Mouse (Mus musculus): ENCODE measurements around the gene Wdr76. TPM values are rescaled to one million over a fixed set of nuclear protein-coding genes. Genes with fewer than 3 reads are reported as not detected.
"Not testable (repeated sequence)": the region's sequence is repeated elsewhere in the genome, so short reads cannot be mapped to it uniquely, and the experiment has no call there.

The Wdr76 gene
- polyA plus RNA-seq, 1 experiment from 2014 or later: 10.5 TPM

DNA sequence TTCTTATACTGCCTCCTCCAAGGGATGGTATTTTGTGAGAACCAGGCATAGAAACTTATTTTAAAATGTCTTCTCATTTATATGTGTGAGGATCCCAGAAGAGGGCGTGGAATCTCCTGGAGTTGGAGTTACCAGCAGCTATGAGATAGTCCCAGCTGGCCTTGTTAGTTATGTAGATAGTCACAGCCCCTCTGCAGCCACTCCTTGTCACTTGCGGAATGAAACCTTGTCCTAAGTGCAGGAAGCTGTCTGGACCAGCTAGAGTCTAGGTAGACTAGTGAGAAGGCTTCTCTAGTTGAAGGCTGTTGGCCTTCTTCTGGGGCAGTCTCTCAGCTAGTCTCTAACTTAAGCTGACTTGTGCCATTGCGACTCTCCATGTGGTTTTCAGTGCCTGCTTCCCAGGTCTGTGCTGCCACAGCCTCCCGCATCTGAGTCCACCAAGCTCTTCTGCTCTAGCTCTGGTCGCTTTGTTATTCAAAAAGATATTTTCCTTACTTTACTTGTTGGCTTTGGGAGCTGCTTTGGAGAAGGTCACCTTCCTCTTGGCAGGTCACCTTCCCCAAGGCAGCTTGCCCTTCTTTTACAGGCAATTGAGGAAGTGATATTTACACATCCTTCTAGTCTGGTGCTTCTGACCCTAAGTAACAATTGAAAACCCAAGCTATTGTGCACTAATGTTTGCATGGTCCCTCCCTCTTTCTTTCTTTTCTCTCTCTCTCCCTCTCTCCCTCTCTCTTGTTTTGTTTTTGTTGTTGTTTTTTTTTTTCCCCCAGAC, 6.7 kb downstream of the Wdr76 start:
- H3K27me3 ChIP-seq (ENCODE audit: control insufficient read depth, insufficient read depth, low read length); H3K4me2 ChIP-seq (ENCODE audit: low read depth): not testable (repeated sequence)
- 96% methylated on average over 4 of the region's 5 CpGs for WGBS

DNA sequence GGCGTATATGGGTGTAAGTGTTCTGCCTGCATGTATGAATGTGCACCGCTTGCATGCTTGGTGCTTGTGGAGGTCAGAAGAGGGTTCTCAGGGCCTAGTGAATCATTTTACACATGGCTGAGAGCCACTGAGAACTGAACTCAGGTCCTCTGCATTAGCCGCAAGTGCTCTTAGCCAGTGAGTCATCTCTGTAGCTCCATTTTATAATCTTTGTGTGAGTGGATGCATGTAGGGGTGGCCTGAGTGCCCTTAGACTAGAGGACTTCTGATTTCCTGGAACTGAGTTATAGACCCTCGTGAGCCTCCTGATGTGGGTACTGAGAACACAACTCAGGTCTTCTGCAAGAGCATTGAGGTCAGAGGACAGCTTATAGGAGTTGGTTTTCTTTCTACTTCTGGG, 7.7 kb downstream of the Wdr76 start:
- 94% methylated on average over 4 of the region's 4 CpGs for WGBS
- H3K27me3 ChIP-seq (ENCODE audit: control insufficient read depth, insufficient read depth, low read length): no peaks in the 10 kb centered on the region
- H3K36me3 ChIP-seq (ENCODE audit: control insufficient read depth, insufficient read depth, low read length): peaks cover 11% of the 10 kb centered on the region
- no peak for DNase-seq (ENCODE audit: low spot score)
- no peak overlapping the region for H3K9ac ChIP-seq (ENCODE audit: low read length)
- H3K9me3 ChIP-seq (ENCODE audit: control insufficient read depth, low read length): no peaks in the 10 kb centered on the region
- no peak overlapping the region for H3K4me3 ChIP-seq (ENCODE audit: low read depth, low read length)
- H3K27ac ChIP-seq (ENCODE audit: low read depth, low read length): no peak overlapping the region
- no peak for ATAC-seq (ENCODE audit: insufficient read depth, low FRiP score, low TSS enrichment)
- no peak overlapping the region for H3K4me2 ChIP-seq (ENCODE audit: low read depth)
- no peaks in the 10 kb centered on the region for H3K4me1 ChIP-seq (ENCODE audit: control insufficient read depth, insufficient read depth, low read length)

More for the DNA sequence above, 6.7 kb downstream of the Wdr76 start:
- H3K4me3 ChIP-seq (ENCODE audit: low read depth, low read length); ATAC-seq (ENCODE audit: insufficient read depth, low FRiP score, low TSS enrichment); H3K27ac ChIP-seq (ENCODE audit: low read depth, low read length); H3K9me3 ChIP-seq (ENCODE audit: control insufficient read depth, low read length); DNase-seq (ENCODE audit: low spot score); H3K9ac ChIP-seq (ENCODE audit: low read length); H3K4me1 ChIP-seq (ENCODE audit: control insufficient read depth, insufficient read depth, low read length): not testable (repeated sequence)
- peaks cover 11% of the 10 kb centered on the region for H3K36me3 ChIP-seq (ENCODE audit: control insufficient read depth, insufficient read depth, low read length)

DNA sequence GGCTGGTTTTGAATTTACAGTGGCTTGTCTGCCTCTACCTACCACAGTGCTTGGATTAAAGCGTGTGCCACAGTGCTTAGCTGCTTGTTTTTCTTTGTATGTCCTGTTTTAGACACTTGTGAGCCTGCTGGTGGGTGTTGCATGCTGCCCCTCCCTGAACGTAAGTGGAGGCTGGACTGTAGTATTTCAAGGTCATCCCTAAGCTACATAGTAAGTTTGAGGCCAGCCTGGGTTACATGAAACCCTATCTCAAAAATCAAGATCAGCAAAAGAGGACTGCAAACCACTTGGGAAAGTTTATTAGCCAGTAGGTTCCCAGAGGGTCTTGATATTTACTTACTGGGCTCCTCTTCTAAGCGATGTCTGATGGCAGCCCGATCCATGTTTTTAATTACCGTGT, 11.6 kb downstream of the Wdr76 start:
- Histone ChIP-seq H3K27ac (ENCODE audit: low read depth, low read length) (no peak overlapping the region), H3K4me1 (ENCODE audit: control insufficient read depth, insufficient read depth, low read length) (no peaks in the 10 kb centered on the region), H3K27me3 (ENCODE audit: control insufficient read depth, insufficient read depth, low read length) (no peaks in the 10 kb centered on the region), H3K36me3 (ENCODE audit: control insufficient read depth, insufficient read depth, low read length) (peaks cover 10% of the 10 kb centered on the region), H3K4me3 (ENCODE audit: low read depth, low read length) (no peak overlapping the region), H3K4me2 (ENCODE audit: low read depth) (no peak overlapping the region), H3K9me3 (ENCODE audit: control insufficient read depth, low read length) (no peaks in the 10 kb centered on the region), H3K9ac (ENCODE audit: low read length) (no peak overlapping the region)
- 94% methylated on average over 5 of the region's 5 CpGs for WGBS
- ATAC-seq (ENCODE audit: insufficient read depth, low FRiP score, low TSS enrichment): no peak
- no peak for DNase-seq (ENCODE audit: low spot score)

DNA sequence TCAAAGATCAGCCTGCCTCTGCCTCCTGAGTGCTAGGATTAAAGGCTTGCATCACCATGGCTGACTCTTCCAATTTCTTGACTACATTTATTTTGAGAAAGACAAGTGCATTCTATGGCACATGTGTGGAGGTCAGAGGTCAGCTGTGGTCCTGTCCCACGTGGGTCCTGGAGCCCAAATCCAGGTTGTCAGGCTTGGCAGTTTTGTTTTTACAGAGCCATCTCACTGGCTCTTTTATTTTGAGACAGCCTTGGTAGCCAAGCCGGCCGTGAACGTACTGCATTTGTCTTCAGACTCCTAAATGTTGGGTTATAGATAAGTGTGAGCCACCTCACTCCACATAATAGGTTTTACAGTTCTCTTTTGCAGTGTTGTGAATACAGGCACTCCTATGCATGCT, 12.2 kb downstream of the Wdr76 start:
- H3K36me3 ChIP-seq (ENCODE audit: control insufficient read depth, insufficient read depth, low read length): peaks cover 10% of the 10 kb centered on the region
- not testable (repeated sequence) for ATAC-seq (ENCODE audit: insufficient read depth, low FRiP score, low TSS enrichment); DNase-seq (ENCODE audit: low spot score); H3K27ac ChIP-seq (ENCODE audit: low read depth, low read length); H3K4me2 ChIP-seq (ENCODE audit: low read depth); H3K9me3 ChIP-seq (ENCODE audit: control insufficient read depth, low read length); H3K9ac ChIP-seq (ENCODE audit: low read length); H3K4me3 ChIP-seq (ENCODE audit: low read depth, low read length); H3K4me1 ChIP-seq (ENCODE audit: control insufficient read depth, insufficient read depth, low read length); H3K27me3 ChIP-seq (ENCODE audit: control insufficient read depth, insufficient read depth, low read length)
- 90% methylated on average over 4 of the region's 4 CpGs for WGBS

DNA sequence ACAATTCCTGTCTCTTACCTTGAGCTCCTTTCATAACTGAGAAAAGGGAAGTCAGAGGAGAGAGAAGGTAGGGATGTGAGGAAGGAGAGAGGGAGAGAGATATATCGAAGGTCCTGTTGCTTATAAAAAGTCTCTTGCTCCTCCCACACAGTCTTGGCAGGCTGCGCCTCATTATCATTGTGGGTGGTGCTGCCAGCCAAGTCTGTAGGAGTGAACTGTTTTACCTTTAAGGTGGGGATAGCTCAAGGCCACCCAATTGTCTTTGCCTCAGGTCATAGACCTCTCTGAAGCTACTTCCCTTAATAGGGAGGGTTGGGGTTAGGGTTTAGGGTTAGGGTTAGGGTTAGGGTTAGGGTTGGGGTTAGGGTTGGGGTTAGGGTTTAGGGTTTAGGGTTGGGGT, 15.5 kb downstream of the Wdr76 start:
- Histone ChIP-seq H3K27ac (ENCODE audit: low read depth, low read length) (no peak overlapping the region), H3K36me3 (ENCODE audit: control insufficient read depth, insufficient read depth, low read length) (peaks cover 7% of the 10 kb centered on the region), H3K9me3 (ENCODE audit: control insufficient read depth, low read length) (no peaks in the 10 kb centered on the region), H3K27me3 (ENCODE audit: control insufficient read depth, insufficient read depth, low read length) (no peaks in the 10 kb centered on the region), H3K4me3 (ENCODE audit: low read depth, low read length) (no peak overlapping the region), H3K9ac (ENCODE audit: low read length) (no peak overlapping the region), H3K4me1 (ENCODE audit: control insufficient read depth, insufficient read depth, low read length) (no peaks in the 10 kb centered on the region), H3K4me2 (ENCODE audit: low read depth) (no peak overlapping the region)
- no peak for ATAC-seq (ENCODE audit: insufficient read depth, low FRiP score, low TSS enrichment)
- no peak for DNase-seq (ENCODE audit: low spot score)
- WGBS: 98% methylated on average over 2 of the region's 2 CpGs

DNA sequence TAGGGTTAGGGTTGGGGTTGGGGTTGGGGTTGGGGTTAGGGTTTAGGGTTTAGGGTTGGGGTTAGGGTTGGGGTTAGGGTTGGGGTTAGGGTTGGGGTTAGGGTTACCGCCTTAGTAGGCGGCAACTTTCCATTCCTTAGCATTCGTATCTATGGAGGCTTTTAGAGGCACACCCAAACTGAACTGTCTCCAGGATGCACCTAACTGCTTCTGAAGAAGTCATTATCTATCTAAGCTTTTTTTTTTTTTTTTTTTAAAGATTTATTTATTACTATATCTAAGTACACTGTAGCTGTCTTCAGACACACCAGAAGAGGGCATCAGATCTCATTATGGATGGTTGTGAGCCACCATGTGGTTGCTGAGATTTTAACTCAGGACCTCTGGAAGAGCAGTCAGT, 16.3 kb downstream of the Wdr76 start:
- not testable (repeated sequence) for H3K9ac ChIP-seq (ENCODE audit: low read length); H3K36me3 ChIP-seq (ENCODE audit: control insufficient read depth, insufficient read depth, low read length); H3K4me1 ChIP-seq (ENCODE audit: control insufficient read depth, insufficient read depth, low read length); ATAC-seq (ENCODE audit: insufficient read depth, low FRiP score, low TSS enrichment); H3K4me3 ChIP-seq (ENCODE audit: low read depth, low read length); DNase-seq (ENCODE audit: low spot score); H3K9me3 ChIP-seq (ENCODE audit: control insufficient read depth, low read length); H3K27me3 ChIP-seq (ENCODE audit: control insufficient read depth, insufficient read depth, low read length); H3K27ac ChIP-seq (ENCODE audit: low read depth, low read length); H3K4me2 ChIP-seq (ENCODE audit: low read depth)
- 100% methylated on average over 3 of the region's 3 CpGs for WGBS

DNA sequence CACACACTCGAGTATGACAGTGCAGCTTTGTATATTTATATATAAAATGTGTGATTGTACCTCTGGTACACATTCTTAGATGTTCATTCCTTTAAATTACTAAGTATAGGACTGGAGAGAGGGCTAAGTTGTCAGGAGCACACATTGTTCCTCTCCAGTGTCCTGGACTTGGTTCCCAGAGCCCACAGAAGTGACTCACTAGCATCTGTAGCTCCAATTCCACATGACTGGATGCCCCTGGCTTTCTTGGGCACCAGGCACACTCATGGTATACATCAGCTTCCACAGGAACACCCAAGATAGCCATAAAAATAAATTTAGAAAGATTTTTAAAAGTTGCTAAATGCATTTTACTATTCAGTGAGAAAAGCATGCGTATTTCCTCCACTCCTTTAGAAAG, 18.5 kb downstream of the Wdr76 start:
- H3K27me3 ChIP-seq (ENCODE audit: control insufficient read depth, insufficient read depth, low read length): no peaks in the 10 kb centered on the region
- 94% methylated on average over 2 of the region's 2 CpGs for whole genome bisulfite sequencing
- H3K4me3 ChIP-seq (ENCODE audit: low read depth, low read length): no peak overlapping the region
- no peaks in the 10 kb centered on the region for H3K4me1 ChIP-seq (ENCODE audit: control insufficient read depth, insufficient read depth, low read length)
- no peak overlapping the region for H3K27ac ChIP-seq (ENCODE audit: low read depth, low read length)
- no peak for DNase-seq (ENCODE audit: low spot score)
- H3K4me2 ChIP-seq (ENCODE audit: low read depth): no peak overlapping the region
- peaks cover 3% of the 10 kb centered on the region; the same call in 1 of the 2 replicates for H3K36me3 ChIP-seq (ENCODE audit: control insufficient read depth, insufficient read depth, low read length)
- ATAC-seq (ENCODE audit: insufficient read depth, low FRiP score, low TSS enrichment): no peak
- H3K9me3 ChIP-seq (ENCODE audit: control insufficient read depth, low read length): no peaks in the 10 kb centered on the region
- H3K9ac ChIP-seq (ENCODE audit: low read length): no peak overlapping the region

DNA sequence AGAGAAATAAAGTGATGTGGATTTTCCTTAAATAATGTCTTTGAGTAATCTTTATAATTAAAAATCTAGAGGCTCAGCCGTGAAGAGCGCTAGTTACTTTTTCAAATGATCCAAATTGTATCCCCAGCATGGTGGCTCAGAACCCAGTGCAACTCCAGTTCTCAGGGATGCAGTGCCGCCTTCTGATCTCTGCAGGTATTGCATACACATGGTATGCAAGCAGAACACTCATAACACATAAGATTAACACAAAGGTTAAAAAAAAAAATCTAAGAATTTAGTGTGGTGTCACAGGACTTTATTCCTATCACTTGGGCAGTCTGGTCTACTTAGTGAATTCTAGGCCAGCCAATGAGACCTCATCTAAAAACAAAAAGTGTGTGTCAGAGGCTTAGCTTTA, 38.3 kb downstream of the Wdr76 start:
- no peak for ATAC-seq (ENCODE audit: insufficient read depth, low FRiP score, low TSS enrichment)
- Histone ChIP-seq H3K27me3 (ENCODE audit: control insufficient read depth, insufficient read depth, low read length) (no peaks in the 10 kb centered on the region), H3K4me1 (ENCODE audit: control insufficient read depth, insufficient read depth, low read length) (no peaks in the 10 kb centered on the region), H3K9ac (ENCODE audit: low read length) (no peak overlapping the region), H3K27ac (ENCODE audit: low read depth, low read length) (no peak overlapping the region), H3K4me3 (ENCODE audit: low read depth, low read length) (no peak overlapping the region), H3K9me3 (ENCODE audit: control insufficient read depth, low read length) (no peaks in the 10 kb centered on the region), H3K4me2 (ENCODE audit: low read depth) (no peak overlapping the region), H3K36me3 (ENCODE audit: control insufficient read depth, insufficient read depth, low read length) (peaks cover 10% of the 10 kb centered on the region)
- 93% methylated on average over 3 of the region's 3 CpGs for WGBS
- no peak for DNase-seq (ENCODE audit: low spot score)

DNA sequence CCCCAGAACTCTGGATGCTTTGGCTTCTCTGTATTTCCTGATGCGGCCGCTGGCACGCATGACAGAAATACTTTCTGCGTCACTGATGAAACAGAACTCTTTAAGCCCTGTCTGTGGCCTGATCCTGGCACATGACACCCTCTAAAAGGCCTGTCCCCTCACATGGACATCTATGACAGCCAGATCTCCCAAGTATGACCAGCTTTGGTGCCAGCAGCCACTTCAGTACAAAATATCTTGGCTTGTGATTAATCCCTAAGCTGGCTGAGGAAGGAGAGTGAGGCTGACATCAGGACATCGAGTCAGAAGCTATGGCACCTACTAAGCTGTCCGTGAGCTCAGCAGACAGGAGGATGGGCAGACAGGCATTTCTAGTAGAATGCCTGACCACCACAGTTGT, 43.1 kb downstream of the Wdr76 start:
- H3K9me3 ChIP-seq (ENCODE audit: control insufficient read depth, low read length): no peaks in the 10 kb centered on the region
- no peak overlapping the region for H3K4me3 ChIP-seq (ENCODE audit: low read depth, low read length)
- H3K4me1 ChIP-seq (ENCODE audit: control insufficient read depth, insufficient read depth, low read length): no peaks in the 10 kb centered on the region
- H3K9ac ChIP-seq (ENCODE audit: low read length): no peak overlapping the region
- H3K4me2 ChIP-seq (ENCODE audit: low read depth): no peak overlapping the region
- no peak for ATAC-seq (ENCODE audit: insufficient read depth, low FRiP score, low TSS enrichment)
- 93% methylated on average over 6 of the region's 6 CpGs for WGBS
- H3K36me3 ChIP-seq (ENCODE audit: control insufficient read depth, insufficient read depth, low read length): peaks cover 4% of the 10 kb centered on the region
- no peaks in the 10 kb centered on the region for H3K27me3 ChIP-seq (ENCODE audit: control insufficient read depth, insufficient read depth, low read length)
- DNase-seq (ENCODE audit: low spot score): no peak
- H3K27ac ChIP-seq (ENCODE audit: low read depth, low read length): no peak overlapping the region
